Mouse (Mus musculus) gastrocnemius, postnatal 10 days (tissue): ENCODE measurements around the gene Gm15130. TPM values are rescaled to one million over a fixed set of nuclear protein-coding genes. Genes with fewer than 3 reads are reported as not detected.

ENCODE experiments used
- DNase-seq: peaks from one replicate; pipeline ENCODE4 v3.0.0; 2021; ENCODE audit warnings: mixed read lengths
- long read RNA-seq, 2 experiments: library from polyadenylated mRNA; stranded (forward); transcript quantifications; one replicate each; pipeline ENCODE4 v2.0.0; 2021
- total RNA-seq, 2 experiments: library from RNA; stranded (reverse); gene quantifications; 2 replicates each; pipeline ENCODE4 v1.2.3; 2021

The Gm15130 gene
- not detected for total RNA-seq
- long read RNA-seq, experiment 1: 0 reads
- long read RNA-seq, experiment 2: 0 reads

- DNase-seq: no peak
These were observed at the start of gene Gm15130 for GRCm38 (mm10) chr2:111152836-111153235. Gm15130 (minus strand) TSS chr2:111152936.

- no peak for DNase-seq
These were observed 29.3 kb upstream of the Gm15130 start for GRCm38 (mm10) chr2:111182068-111182467.

GRCm38 (mm10) chr2:111135739-111136138 is 17.0 kb downstream of the Gm15130 start:
- DNase-seq: no peak

- DNase-seq: no peak
These were observed 46.9 kb downstream of the Gm15130 start, which contains the start of gene Gm13941 for GRCm38 (mm10) chr2:111105882-111106281. Gm13941 (minus strand) TSS chr2:111105982.

Other genes starting within 250 kb of the Gm15130 start
- gene Ano3, start 202.0 kb downstream of the Gm15130 start, total RNA-seq: under 1 TPM; 0.16 to 0.38 TPM
- not detected for gene Gm13941, start 47.0 kb downstream of the Gm15130 start, total RNA-seq
- not detected for gene 4930430A15Rik, start 76.7 kb upstream of the Gm15130 start, total RNA-seq
- not detected for gene Olfr1275, start 82.3 kb upstream of the Gm15130 start, total RNA-seq
- gene Olfr1276, start 101.6 kb upstream of the Gm15130 start, total RNA-seq: not detected
- gene Olfr1277, start 121.2 kb upstream of the Gm15130 start, total RNA-seq: not detected
- not detected for gene Olfr1278, start 137.2 kb upstream of the Gm15130 start, total RNA-seq
- gene Olfr1279, start 147.7 kb upstream of the Gm15130 start, total RNA-seq: not detected
- not detected for gene Olfr1280, start 161.1 kb upstream of the Gm15130 start, total RNA-seq
- gene Olfr1281, start 173.6 kb upstream of the Gm15130 start, total RNA-seq: not detected
- gene Olfr1282, start 183.1 kb upstream of the Gm15130 start, total RNA-seq: not detected
- not detected for gene Olfr1283, start 213.9 kb upstream of the Gm15130 start, total RNA-seq
- gene Olfr1284, start 222.6 kb upstream of the Gm15130 start, total RNA-seq: not detected